Mouse (Mus musculus): Measurements from ENCODE around the gene Ccnl1. TPM values are rescaled to one million over a fixed set of nuclear protein-coding genes. Genes with fewer than 3 reads are reported as not detected.

The Ccnl1 gene
- total RNA-seq, 1 experiment from 2014 or later, result 456 TPM

DNA sequence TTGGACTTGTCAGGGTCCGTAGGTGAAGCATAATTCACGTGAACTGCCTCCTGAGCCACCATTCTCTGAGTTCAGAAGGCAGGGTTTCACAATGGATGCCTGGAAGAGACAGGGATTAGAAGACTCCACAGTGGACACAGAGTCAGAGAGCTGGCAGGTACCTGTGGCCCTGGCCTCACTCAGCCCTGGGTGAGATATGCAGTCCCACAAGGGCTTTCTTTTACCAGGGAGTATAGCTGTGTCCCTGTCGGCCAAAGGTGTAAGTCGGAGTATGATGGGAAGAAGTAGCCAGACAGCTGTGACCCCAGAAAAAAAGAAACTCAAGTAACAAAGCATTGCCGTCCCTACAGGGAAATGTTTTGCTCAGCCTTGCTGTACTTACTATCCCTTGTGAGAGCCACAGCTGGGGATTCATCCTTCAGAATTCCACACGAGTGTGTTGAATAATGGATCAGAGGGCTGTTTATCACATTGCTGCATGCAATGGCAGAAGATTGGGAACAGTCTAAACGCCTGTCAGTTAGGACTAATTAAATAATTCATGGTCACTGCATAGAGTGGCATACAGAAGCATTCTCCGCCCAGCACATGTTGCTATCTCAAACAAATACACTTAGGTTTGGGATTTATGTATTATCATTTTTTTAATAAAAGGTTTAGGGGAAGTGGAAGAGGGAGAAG, 59.3 kb downstream of the Ccnl1 start:
- no peak for ATAC-seq (ENCODE audit: extremely low read depth, insufficient number of reproducible peaks, low FRiP score, poor library complexity, severe bottlenecking)

GRCm38 (mm10) chr3:65897233-65897993, 60.6 kb downstream of the Ccnl1 start:
- ATAC-seq (ENCODE audit: extremely low read depth, insufficient number of reproducible peaks, low FRiP score, poor library complexity, severe bottlenecking), result no peak

Measured in neutrophil, adult 5-6 weeks (primary cell).